Mouse (Mus musculus): Measurements from ENCODE around the gene Jmjd8. TPM values are rescaled to one million over a fixed set of nuclear protein-coding genes. Genes with fewer than 3 reads are reported as not detected.

The Jmjd8 gene
- total RNA-seq, 2 experiments from 2014 or later: 12.0 to 19.5 TPM

DNA sequence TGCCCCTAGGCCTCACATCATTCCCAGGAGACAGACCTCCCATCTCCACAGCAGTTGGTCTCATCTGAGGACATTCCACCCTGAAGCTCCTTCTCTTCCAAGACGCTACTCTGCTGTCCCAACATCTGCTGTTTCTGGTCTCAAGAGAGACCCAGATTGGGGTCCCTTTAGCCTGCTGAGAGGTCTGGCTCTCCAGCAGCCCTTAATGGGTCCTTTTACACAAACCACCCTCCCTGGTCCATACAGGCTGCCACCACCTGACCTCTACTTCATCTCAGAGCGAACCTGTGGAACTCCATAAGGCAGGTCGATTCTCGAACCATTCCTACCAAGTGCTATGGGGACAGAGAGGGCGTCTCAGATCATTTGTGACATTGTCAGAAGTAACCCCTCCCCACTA lies 20.6 kb upstream of the Jmjd8 start:
- ATAC-seq (replicated peaks; ENCODE audit: poor library complexity): no peak

DNA sequence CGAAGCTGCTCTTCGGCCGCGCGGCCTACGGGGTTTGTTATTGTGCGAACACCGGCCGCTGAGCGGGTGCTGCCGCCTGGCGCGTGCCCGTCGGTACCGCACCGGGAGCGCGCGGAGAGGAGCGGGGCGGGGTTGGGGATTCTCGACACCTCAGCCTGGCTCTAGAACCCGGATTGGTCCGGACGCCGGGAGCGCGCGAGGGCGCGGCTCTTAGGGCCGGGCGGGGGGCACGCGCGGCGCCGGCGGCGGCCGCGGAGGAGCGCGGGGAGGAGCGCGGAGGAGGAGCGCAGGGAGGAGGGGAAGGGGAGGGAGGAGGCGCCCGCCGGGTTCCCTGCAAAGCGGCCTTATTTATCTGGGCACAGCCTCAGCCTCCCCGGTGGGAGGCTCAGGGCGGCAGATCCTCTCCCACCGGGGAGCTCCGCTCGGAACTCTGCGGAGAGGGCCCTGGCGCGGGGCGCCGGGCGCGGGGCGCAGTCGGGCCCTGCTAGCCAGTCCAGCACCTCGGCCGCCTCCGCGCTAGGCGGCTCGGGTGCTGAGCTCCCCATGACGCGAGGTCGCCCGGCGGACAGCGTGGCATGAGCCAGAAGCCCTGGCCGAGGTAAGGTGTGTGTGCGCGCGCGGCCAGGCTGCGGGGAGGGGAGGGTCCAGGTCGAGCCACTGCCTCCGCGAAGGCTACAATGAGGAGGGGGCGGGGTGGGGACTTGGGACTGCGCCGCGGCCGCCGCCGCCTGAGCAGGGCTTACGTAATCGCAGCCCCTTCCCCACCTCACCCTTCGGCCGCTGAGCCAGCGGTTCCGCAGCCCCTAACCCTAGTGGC lies 19.7 kb upstream of the Jmjd8 start, which contains the start of gene Fbxl16:
TSS of gene Fbxl16 (plus strand) at position 297 of the 817 bp plus-strand sequence.
- ATAC-seq (replicated peaks; ENCODE audit: poor library complexity): 0 out of 2 replicates have a peak, but pooled peaks have one; percentile 23

DNA sequence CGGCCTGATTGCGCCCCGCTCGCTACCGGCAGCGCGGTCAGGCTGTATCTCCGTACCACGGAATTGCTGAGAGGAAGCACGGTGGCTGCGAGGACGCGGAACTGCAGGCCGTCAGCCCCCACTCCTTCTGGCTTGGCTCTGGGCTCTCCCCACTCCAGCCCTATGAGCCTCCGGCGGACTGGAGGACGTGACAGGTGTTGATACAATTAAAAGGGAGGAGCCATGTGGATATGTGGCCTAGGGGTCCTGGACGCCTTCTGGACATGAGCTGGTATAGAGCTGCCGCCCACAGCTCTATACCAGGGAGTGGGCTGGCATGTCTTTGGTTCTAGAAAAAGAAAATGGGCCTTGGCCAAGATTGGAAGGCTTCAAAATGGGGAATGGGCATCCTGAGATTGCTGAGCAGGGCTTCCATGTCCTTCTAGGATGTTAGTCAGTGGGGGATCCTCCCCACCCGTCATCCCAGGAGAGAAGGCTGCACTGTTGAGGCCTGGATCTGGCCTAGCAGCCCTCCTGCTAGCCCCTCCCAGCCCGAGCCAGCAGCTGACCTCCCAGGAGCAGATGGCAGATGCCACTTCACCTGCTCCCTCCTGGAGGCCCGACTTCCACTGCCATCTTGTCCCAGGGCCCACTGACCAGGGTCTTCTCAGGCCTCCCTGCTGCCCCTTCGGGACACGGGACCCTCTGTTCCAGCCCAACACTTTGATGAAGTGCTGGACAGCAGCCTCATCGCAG lies 18.9 kb upstream of the Jmjd8 start:
- ATAC-seq (replicated peaks; ENCODE audit: poor library complexity): no peak

GRCm38 (mm10) chr17:25810890-25811289 lies 17.8 kb upstream of the Jmjd8 start:
- ATAC-seq (replicated peaks; ENCODE audit: poor library complexity): no peak

DNA sequence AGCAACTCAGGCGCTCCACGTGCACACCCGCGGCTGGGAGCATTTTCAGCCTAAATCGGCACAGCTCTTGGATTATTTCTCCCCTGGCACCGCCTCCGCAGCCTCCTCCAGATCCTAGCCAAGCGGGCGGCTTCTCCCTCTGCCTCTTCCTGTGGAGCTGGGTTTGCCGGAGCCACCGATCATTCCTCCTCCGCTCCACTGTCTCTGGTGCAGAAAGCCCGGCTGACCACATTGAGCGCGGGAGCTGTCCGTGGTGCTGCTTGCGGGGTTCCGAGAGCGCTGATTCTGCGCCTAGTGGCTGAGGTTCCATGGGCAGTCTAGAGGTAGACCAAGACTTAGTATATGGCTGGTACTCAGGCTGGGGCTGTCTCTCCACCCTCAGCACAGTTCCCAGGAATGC lies 15.2 kb upstream of the Jmjd8 start:
- ATAC-seq (replicated peaks; ENCODE audit: poor library complexity): peak; percentile 95

DNA sequence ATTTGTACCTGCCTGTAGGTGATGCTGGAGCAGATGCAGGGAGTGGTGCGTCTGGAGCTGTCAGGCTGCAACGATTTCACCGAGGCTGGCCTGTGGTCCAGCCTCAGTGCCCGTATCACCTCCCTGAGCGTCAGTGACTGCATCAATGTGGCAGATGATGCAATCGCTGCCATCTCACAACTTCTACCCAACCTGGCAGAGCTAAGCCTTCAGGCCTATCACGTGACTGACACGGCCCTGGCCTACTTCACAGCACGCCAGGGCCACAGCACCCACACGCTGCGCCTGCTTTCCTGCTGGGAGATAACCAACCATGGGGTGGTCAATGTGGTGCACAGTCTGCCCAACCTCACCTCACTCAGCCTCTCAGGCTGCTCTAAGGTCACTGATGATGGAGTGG lies 11.0 kb upstream of the Jmjd8 start:
- no peak for ATAC-seq (replicated peaks; ENCODE audit: poor library complexity)

- peak; percentile 54 for ATAC-seq (replicated peaks; ENCODE audit: poor library complexity)
These were observed 9.6 kb upstream of the Jmjd8 start for GRCm38 (mm10) chr17:25818851-25819780.

DNA sequence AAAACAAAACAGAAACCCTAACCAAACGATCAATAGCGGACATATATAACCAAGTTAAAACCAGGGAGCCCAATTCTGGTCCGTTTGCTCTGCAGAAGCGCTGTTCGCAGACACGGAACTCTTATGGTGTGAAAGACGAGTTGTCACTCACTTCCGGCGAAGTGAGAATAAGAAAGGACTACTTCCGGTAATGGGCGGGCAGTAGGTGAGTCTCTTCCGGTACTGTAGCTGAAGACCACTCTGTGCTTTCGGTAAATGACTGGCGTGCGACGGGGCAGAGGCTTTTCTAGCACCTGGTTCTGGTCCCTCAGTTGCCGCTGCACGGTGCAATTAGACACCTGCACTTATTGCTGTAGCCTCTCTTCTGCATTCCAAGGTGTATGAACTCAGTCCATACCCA lies 5.2 kb upstream of the Jmjd8 start, which contains the start of gene Wdr24:
TSS of gene Wdr24 (plus strand) at position 176 of the 400 bp plus-strand sequence.
- peak; percentile 90 for ATAC-seq (replicated peaks; ENCODE audit: poor library complexity)

DNA sequence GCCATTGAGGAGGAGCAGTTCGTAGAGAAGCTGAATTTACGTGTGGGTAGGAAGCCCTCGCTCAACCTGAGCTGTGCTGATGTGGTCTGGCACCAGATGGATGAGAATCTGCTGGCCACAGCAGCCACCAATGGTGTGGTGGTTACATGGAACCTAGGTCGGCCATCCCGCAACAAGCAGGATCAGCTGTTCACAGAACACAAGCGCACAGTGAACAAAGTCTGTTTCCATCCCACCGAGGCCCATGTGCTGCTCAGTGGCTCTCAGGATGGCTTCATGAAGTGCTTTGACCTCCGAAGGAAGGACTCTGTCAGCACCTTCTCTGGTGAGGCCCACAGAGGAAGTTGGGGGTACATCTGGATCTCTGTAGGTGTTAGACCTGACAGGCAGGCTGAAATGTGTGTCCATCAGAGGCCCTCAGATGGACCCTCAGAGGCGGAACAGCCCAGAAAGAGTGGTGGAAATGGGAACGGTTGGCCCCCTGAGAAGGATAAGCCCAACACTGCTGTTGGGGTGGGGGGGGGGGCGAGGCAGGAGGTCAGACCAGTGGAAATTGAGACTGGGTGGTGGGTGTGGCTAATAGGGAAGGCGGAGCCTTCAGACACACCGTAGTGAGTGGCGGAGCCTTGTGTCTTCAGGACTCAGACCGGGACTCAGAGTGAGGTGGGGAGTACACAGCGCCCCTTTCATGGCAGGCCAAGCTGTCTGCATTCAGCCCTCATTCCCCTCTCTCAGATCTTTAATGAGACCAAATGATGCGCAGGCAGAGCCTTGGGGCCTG lies 4.1 kb upstream of the Jmjd8 start:
- ATAC-seq (replicated peaks; ENCODE audit: poor library complexity): no peak

DNA sequence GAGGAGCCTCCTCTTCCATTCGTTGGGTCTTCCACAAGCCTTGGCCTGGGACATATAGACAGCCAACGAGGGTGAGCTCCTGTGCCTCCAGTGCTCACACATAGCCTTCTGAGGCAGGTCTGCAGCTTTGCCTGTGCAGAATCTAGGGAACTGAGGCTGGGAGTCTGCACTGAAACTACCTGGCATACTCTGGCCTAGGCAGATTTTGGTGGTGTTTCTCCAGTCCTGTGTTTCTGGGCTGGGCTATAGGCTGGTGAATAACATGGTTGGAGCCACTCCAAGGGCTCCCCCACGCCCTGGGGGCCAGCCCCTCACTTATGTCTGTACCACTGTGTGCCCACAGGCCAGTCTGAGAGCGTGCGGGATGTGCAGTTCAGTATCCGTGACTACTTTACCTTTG lies 3.4 kb upstream of the Jmjd8 start:
- ATAC-seq (replicated peaks; ENCODE audit: poor library complexity): no peak

GRCm38 (mm10) chr17:25825984-25826570 lies 2.6 kb upstream of the Jmjd8 start:
- no peak for ATAC-seq (replicated peaks; ENCODE audit: poor library complexity)

DNA sequence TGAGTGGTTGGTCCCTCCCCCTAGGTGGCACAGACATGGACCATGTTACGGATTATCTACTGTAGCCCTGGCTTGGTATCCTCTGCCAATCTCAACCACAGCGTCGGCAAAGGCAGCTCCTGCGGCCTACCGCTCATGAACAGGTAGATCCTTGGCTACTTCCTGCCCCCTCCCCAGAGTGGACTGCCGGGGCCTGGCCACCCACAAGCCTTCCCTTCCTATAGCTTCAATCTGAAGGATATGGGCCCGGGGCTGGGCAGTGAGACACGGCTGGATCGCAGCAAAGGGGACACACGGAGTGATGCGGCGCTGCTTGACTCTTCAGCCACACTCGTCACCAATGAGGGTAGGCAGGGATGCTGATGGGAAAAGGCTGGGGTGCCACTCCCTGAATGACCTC lies 1.7 kb upstream of the Jmjd8 start:
- no peak for ATAC-seq (replicated peaks; ENCODE audit: poor library complexity)

- no peak for ATAC-seq (replicated peaks; ENCODE audit: poor library complexity)
These were observed 983 bp upstream of the Jmjd8 start for GRCm38 (mm10) chr17:25827546-25828222.

- ATAC-seq (replicated peaks; ENCODE audit: poor library complexity): no peak
These were observed 458 bp upstream of the Jmjd8 start for GRCm38 (mm10) chr17:25828223-25828594.

DNA sequence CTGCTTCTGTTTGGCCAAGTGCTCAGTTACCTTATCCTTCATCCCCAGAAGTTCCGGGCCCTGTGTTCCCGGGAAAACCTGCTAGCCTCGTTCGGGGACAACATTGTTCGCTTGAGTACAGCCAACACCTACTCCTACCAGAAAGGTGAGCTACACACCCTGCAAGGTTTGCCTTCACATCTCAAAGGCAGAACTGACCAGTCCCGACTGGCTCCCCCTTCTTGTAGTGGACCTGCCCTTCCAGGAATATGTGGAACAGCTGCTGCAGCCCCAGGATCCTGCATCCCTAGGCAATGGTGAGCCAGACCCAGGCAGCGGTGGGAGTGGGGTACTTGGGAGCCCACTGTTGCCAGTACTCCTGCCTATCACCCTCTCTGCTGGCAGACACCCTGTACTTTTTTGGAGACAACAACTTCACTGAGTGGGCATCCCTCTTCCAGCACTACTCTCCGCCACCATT lies 921 bp downstream of the Jmjd8 start:
- no peak for ATAC-seq (replicated peaks; ENCODE audit: poor library complexity)

DNA sequence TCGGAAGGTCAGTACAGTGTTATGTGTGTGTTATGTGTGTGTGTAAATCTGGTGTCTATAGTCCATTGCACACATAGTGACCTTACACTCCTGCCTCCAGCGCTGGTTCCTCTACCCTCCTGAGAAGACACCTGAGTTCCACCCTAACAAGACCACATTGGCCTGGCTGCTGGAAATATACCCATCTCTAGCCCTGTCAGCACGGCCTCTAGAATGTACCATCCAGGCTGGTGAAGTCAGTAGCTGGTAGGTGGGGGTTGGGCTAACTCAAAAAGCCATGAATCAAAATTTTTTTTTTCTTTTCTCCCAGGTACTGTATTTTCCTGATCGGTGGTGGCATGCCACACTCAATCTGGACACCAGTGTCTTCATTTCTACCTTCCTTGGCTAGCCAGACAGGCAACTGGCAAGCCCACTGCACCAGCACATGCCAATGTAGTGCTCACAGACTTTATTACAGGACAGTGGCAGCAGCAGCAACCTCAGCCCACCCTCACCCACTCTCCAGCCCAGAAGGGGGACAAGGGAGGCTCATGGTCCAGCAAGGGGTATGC lies 1.6 kb downstream of the Jmjd8 start:
- no peak for ATAC-seq (replicated peaks; ENCODE audit: poor library complexity)

GRCm38 (mm10) chr17:25830806-25831431 lies 2.3 kb downstream of the Jmjd8 start:
- ATAC-seq (replicated peaks; ENCODE audit: poor library complexity): no peak

Measured in megakaryocyte progenitor cell, adult 5-6 weeks (primary cell).